Mouse (Mus musculus) cerebellum, adult 2 months (tissue): Measurements from ENCODE around the gene Nthl1. TPM values are rescaled to one million over a fixed set of nuclear protein-coding genes. Genes with fewer than 3 reads are reported as not detected.

ENCODE experiments used
- DNase-seq, 2 experiments: peaks; one replicate each; pipeline ENCODE4 v3.0.0; 2021
- H3K27ac ChIP-seq: fragments of 200-500 bp; 2 replicates; pipeline ENCODE4 v1.5.1; 2012; ENCODE audit warnings: low read length, control low read depth, inconsistent platforms; ENCODE audit not compliant: insufficient read depth
- H3K27me3 ChIP-seq: fragments of 200-500 bp; 2 replicates; pipeline ENCODE4 v1.6.1; 2012; ENCODE audit warnings: inconsistent platforms, mild to moderate bottlenecking, low read length, moderate library complexity; ENCODE audit not compliant: control insufficient read depth, insufficient read depth
- H3K4me1 ChIP-seq: fragments of 200-500 bp; 2 replicates; pipeline ENCODE4 v1.6.1; 2011; ENCODE audit warnings: low read length; ENCODE audit not compliant: control insufficient read depth, insufficient read depth
- H3K4me3 ChIP-seq: fragments of 200-500 bp; replicated peaks from 2 replicates; pipeline ENCODE3; 2011; ENCODE audit warnings: mild to moderate bottlenecking, low read depth, low read length, control low read depth; ENCODE audit not compliant: insufficient read depth
- CTCF ChIP-seq: fragments of 200-500 bp; IDR thresholded peaks from 2 replicates; pipeline ENCODE4 v1.5.1; 2011; ENCODE audit warnings: low read depth, mild to moderate bottlenecking, control low read depth, low read length, moderate library complexity, borderline replicate concordance; ENCODE audit not compliant: insufficient read depth
- POLR2A ChIP-seq: fragments of 200-500 bp; IDR thresholded peaks from 2 replicates; pipeline ENCODE4 v1.6.1; 2011; ENCODE audit warnings: low read length, control low read depth, borderline replicate concordance; ENCODE audit not compliant: insufficient read depth
- WGBS: fragments of 180-500 bp; shearing (Covaris S2); methylation state at CpG from one replicate; pipeline ENCODE4 v1.1.7; 2018; 5-methylcytosine and 5-hydroxymethylcytosine counted together
- polyA plus RNA-seq: library from polyadenylated mRNA; depleted of rRNA; stranded (reverse); fragments of >200 nt; gene quantifications from 2 replicates; pipeline ENCODE4 v1.2.3, GENCODE M21; 2012

Gene Nthl1
- polyA plus RNA-seq, 1 experiment, result 9.0 TPM

GRCm38 (mm10) chr17:24632813-24633449 lies 451 bp downstream of the Nthl1 start:
- H3K4me3 ChIP-seq, result peak overlapping the region; percentile 88
- no peak for TF ChIP-seq POLR2A
- TF ChIP-seq CTCF, result no peak
- H3K27ac ChIP-seq, result peak overlapping the region; percentile 64
- H3K4me1 ChIP-seq, result peaks cover 7% of the 10 kb centered on the region
- peak; percentile 41 to 46 for DNase-seq
- 7% methylated on average over 22 of the region's 22 CpGs for WGBS
- H3K27me3 ChIP-seq, result no peaks in the 10 kb centered on the region

- TF ChIP-seq POLR2A, result no peak
- no peak for TF ChIP-seq CTCF
- DNase-seq, result no peak
- Histone ChIP-seq H3K4me3 (no peak overlapping the region), H3K4me1 (peaks cover 7% of the 10 kb centered on the region), H3K27ac (no peak overlapping the region), H3K27me3 (no peaks in the 10 kb centered on the region)
- WGBS, result 97% methylated on average over 11 of the region's 11 CpGs
Measured at GRCm38 (mm10) chr17:24633831-24634230, 1.4 kb downstream of the Nthl1 start.

GRCm38 (mm10) chr17:24635024-24635423 lies 2.5 kb downstream of the Nthl1 start:
- Histone ChIP-seq H3K27me3 (no peaks in the 10 kb centered on the region), H3K27ac (no peak overlapping the region), H3K4me1 (peaks cover 7% of the 10 kb centered on the region), H3K4me3 (no peak overlapping the region)
- TF ChIP-seq CTCF (no peak), POLR2A (no peak)
- DNase-seq, result no peak
- 83% methylated on average over 4 of the region's 4 CpGs for WGBS

GRCm38 (mm10) chr17:24635694-24636093 lies 3.2 kb downstream of the Nthl1 start:
- no peak for DNase-seq
- Histone ChIP-seq H3K27ac (no peak overlapping the region), H3K27me3 (no peaks in the 10 kb centered on the region), H3K4me1 (peaks cover 7% of the 10 kb centered on the region), H3K4me3 (no peak overlapping the region)
- WGBS, result 85% methylated on average over 5 of the region's 5 CpGs
- TF ChIP-seq CTCF (no peak), POLR2A (no peak)

- WGBS, result 72% methylated on average over 5 of the region's 5 CpGs
- DNase-seq, result no peak
- TF ChIP-seq CTCF, result no peak
- TF ChIP-seq POLR2A, result no peak
- Histone ChIP-seq H3K27ac (no peak overlapping the region), H3K4me1 (peaks cover 5% of the 10 kb centered on the region; the same call in 1 of the 2 replicates), H3K27me3 (no peaks in the 10 kb centered on the region), H3K4me3 (no peak overlapping the region)
Measured at GRCm38 (mm10) chr17:24636781-24637481, 4.5 kb downstream of the Nthl1 start.

GRCm38 (mm10) chr17:24638214-24638613 lies 5.7 kb downstream of the Nthl1 start:
- Histone ChIP-seq H3K27me3 (no peaks in the 10 kb centered on the region), H3K4me1 (peaks cover 2% of the 10 kb centered on the region; the same call in 1 of the 2 replicates), H3K4me3 (no peak overlapping the region), H3K27ac (no peak overlapping the region)
- DNase-seq, result no peak
- TF ChIP-seq CTCF (no peak), POLR2A (no peak)
- WGBS, result 66% methylated on average over 4 of the region's 4 CpGs

GRCm38 (mm10) chr17:24638840-24639239 lies 6.4 kb downstream of the Nthl1 start:
- Histone ChIP-seq H3K27me3 (no peaks in the 10 kb centered on the region), H3K4me1 (peaks cover 1% of the 10 kb centered on the region; the same call in 1 of the 2 replicates), H3K4me3 (no peak overlapping the region), H3K27ac (no peak overlapping the region)
- TF ChIP-seq CTCF (no peak), POLR2A (no peak)
- no peak for DNase-seq
- WGBS, result 65% methylated on average over 9 of the region's 9 CpGs

GRCm38 (mm10) chr17:24639571-24639988 lies 7.1 kb downstream of the Nthl1 start:
- H3K4me1 ChIP-seq, result peaks cover 6% of the 10 kb centered on the region; the same call in 1 of the 2 replicates
- H3K27me3 ChIP-seq, result no peaks in the 10 kb centered on the region
- no peak for TF ChIP-seq CTCF
- TF ChIP-seq POLR2A, result no peak
- 70% methylated on average over 5 of the region's 5 CpGs for WGBS
- no peak overlapping the region for H3K4me3 ChIP-seq
- H3K27ac ChIP-seq, result no peak overlapping the region
- no peak for DNase-seq
